Mouse (Mus musculus) heart, adult 2 months (tissue): ENCODE measurements around the gene Reln. TPM values are rescaled to one million over a fixed set of nuclear protein-coding genes. Genes with fewer than 3 reads are reported as not detected.

Source experiments
- DNase-seq, 2 experiments: peaks; one replicate each; pipeline ENCODE4 v3.0.0; 2021
- H3K27ac ChIP-seq: fragments of 200-600 bp; 2 replicates; pipeline ENCODE4 v1.8.1; 2022
- H3K27me3 ChIP-seq: fragments of 200-500 bp; 2 replicates; pipeline ENCODE4 v1.6.1; 2012; ENCODE audit warnings: mild to moderate bottlenecking, low read length, inconsistent platforms, mixed read lengths; ENCODE audit not compliant: control insufficient read depth, insufficient read depth
- H3K36me3 ChIP-seq: fragments of 200-500 bp; 2 replicates; pipeline ENCODE4 v1.6.1; 2012; ENCODE audit warnings: low read length, inconsistent platforms; ENCODE audit not compliant: control insufficient read depth, insufficient read depth
- H3K4me1 ChIP-seq: fragments of 200-500 bp; 2 replicates; pipeline ENCODE4 v1.6.1; 2011; ENCODE audit warnings: low read length; ENCODE audit not compliant: control insufficient read depth, insufficient read depth
- H3K4me3 ChIP-seq: fragments of 200-600 bp; 2 replicates; pipeline ENCODE4 v1.8.1; 2022
- H3K79me2 ChIP-seq: fragments of 200-500 bp; replicated peaks from 2 replicates; pipeline ENCODE4 v1.6.1; 2012; ENCODE audit warnings: mild to moderate bottlenecking, inconsistent platforms, low read length, moderate library complexity, mixed read lengths; ENCODE audit not compliant: control insufficient read depth, insufficient read depth
- H3K9ac ChIP-seq: fragments of 200-500 bp; 2 replicates; pipeline ENCODE4 v1.6.1; 2012; ENCODE audit warnings: low read depth, mild to moderate bottlenecking, control low read depth, inconsistent platforms, low read length, mixed read lengths
- CTCF ChIP-seq: fragments of 200-600 bp; IDR thresholded peaks from 2 replicates; pipeline ENCODE4 v1.8.1; 2022; ENCODE audit warnings: antibody characterized with exemption, mild to moderate bottlenecking, moderate library complexity
- EP300 ChIP-seq: fragments of 200-500 bp; IDR thresholded peaks from 2 replicates; pipeline ENCODE4 v1.6.1; 2011; ENCODE audit warnings: low read depth, low read length, control low read depth; ENCODE audit not compliant: insufficient read depth
- POLR2A ChIP-seq: fragments of 200-500 bp; IDR thresholded peaks from 2 replicates; pipeline ENCODE4 v1.6.1; 2011; ENCODE audit warnings: mild to moderate bottlenecking, low read depth, low read length, control low read depth; ENCODE audit not compliant: insufficient read depth
- WGBS: fragments of 180-500 bp; shearing (Covaris S2); methylation state at CpG from one replicate; pipeline ENCODE4 v1.1.7; 2018; 5-methylcytosine and 5-hydroxymethylcytosine counted together
- intact Hi-C: fragments of 180-260 bp; cut with DNase I; formaldehyde crosslinking; loops from one replicate; pipeline ENCODE4 v1.15.1; 2025
- polyA plus RNA-seq: library from polyadenylated mRNA; depleted of rRNA; stranded (reverse); fragments of >200 nt; gene quantifications from 2 replicates; pipeline ENCODE4 v1.2.3, GENCODE M21; 2012
- total RNA-seq, 2 experiments: library from RNA; stranded (reverse); gene quantifications; 2 replicates each; pipeline ENCODE4 v1.2.3; 2021

Reln gene
- total and polyA plus RNA-seq, 3 experiments = 2.6 to 4.0 (median 2.6) TPM

GRCm38 (mm10) chr5:21915973-21916372 is 428.5 kb downstream of the Reln start:
- H3K27ac ChIP-seq = no peak overlapping the region
- no peaks in the 10 kb centered on the region for H3K27me3 ChIP-seq
- no peaks in the 10 kb centered on the region for H3K79me2 ChIP-seq
- no peaks in the 10 kb centered on the region for H3K4me1 ChIP-seq
- no peak overlapping the region for H3K9ac ChIP-seq
- no peak for DNase-seq
- TF ChIP-seq CTCF (0 out of 2 replicates have a peak, but pooled peaks have one; percentile 8), EP300 (no peak)
- intact Hi-C loops = no loop called here
- H3K4me3 ChIP-seq = no peak overlapping the region
- H3K36me3 ChIP-seq = no peaks in the 10 kb centered on the region

GRCm38 (mm10) chr5:21914776-21915175 is 429.7 kb downstream of the Reln start:
- intact Hi-C loops = no loop called here
- H3K9ac ChIP-seq = no peak overlapping the region
- H3K4me3 ChIP-seq = no peak overlapping the region
- WGBS = 74% methylated on average over 3 of the region's 3 CpGs
- H3K79me2 ChIP-seq = no peaks in the 10 kb centered on the region
- TF ChIP-seq CTCF (no peak), POLR2A (no peak), EP300 (no peak)
- H3K27ac ChIP-seq = no peak overlapping the region
- no peaks in the 10 kb centered on the region for H3K4me1 ChIP-seq
- H3K27me3 ChIP-seq = no peaks in the 10 kb centered on the region
- no peaks in the 10 kb centered on the region for H3K36me3 ChIP-seq
- DNase-seq = no peak

- 88% methylated on average over 23 of the region's 23 CpGs for WGBS
- H3K36me3 ChIP-seq = no peaks in the 10 kb centered on the region
- no peaks in the 10 kb centered on the region for H3K27me3 ChIP-seq
- no peak for DNase-seq
- TF ChIP-seq POLR2A = no peak
- no peak for TF ChIP-seq EP300
- no peak for TF ChIP-seq CTCF
- no peaks in the 10 kb centered on the region for H3K4me1 ChIP-seq
- H3K27ac ChIP-seq = no peak overlapping the region
- H3K9ac ChIP-seq = no peak overlapping the region
- H3K4me3 ChIP-seq = no peak overlapping the region
- no peaks in the 10 kb centered on the region for H3K79me2 ChIP-seq
- intact Hi-C loops = no loop called here
Observed at GRCm38 (mm10) chr5:21912835-21913530, 431.5 kb downstream of the Reln start.

- Histone ChIP-seq H3K4me1 (no peaks in the 10 kb centered on the region), H3K9ac (no peak overlapping the region), H3K27me3 (no peaks in the 10 kb centered on the region), H3K27ac (no peak overlapping the region), H3K36me3 (no peaks in the 10 kb centered on the region), H3K79me2 (no peaks in the 10 kb centered on the region), H3K4me3 (no peak overlapping the region)
- 90% methylated on average over 12 of the region's 12 CpGs for WGBS
- no peak for DNase-seq
- TF ChIP-seq EP300 = no peak
- no peak for TF ChIP-seq POLR2A
- TF ChIP-seq CTCF = no peak
- intact Hi-C loops = no loop called here
Observed at GRCm38 (mm10) chr5:21910726-21911125, 433.8 kb downstream of the Reln start.

- TF ChIP-seq CTCF (no peak), POLR2A (no peak), EP300 (no peak)
- DNase-seq = no peak
- H3K4me3 ChIP-seq = no peak overlapping the region
- H3K79me2 ChIP-seq = no peaks in the 10 kb centered on the region
- H3K27me3 ChIP-seq = no peaks in the 10 kb centered on the region
- no peaks in the 10 kb centered on the region for H3K36me3 ChIP-seq
- H3K4me1 ChIP-seq = no peaks in the 10 kb centered on the region
- intact Hi-C loops = no loop called here
- WGBS = 83% methylated on average over 3 of the region's 3 CpGs
- no peak overlapping the region for H3K27ac ChIP-seq
- no peak overlapping the region for H3K9ac ChIP-seq
Observed at GRCm38 (mm10) chr5:21909713-21910112, 434.8 kb downstream of the Reln start.

- H3K27ac ChIP-seq = no peak overlapping the region
- WGBS = 47% methylated on average over 12 of the region's 12 CpGs
Observed at GRCm38 (mm10) chr5:21901411-21901810, 443.1 kb downstream of the Reln start.

More at GRCm38 (mm10) chr5:21901411-21901810, 443.1 kb downstream of the Reln start:
- Histone ChIP-seq H3K4me3 (no peak overlapping the region), H3K4me1 (peaks cover 1% of the 10 kb centered on the region; the same call in 1 of the 2 replicates), H3K36me3 (no peaks in the 10 kb centered on the region), H3K27me3 (no peaks in the 10 kb centered on the region), H3K79me2 (no peaks in the 10 kb centered on the region), H3K9ac (no peak overlapping the region)
- no peak for DNase-seq
- TF ChIP-seq CTCF (no peak), EP300 (no peak), POLR2A (no peak)
- intact Hi-C loops = no loop called here
